Mouse (Mus musculus): Measurements from ENCODE around the gene Ppargc1a.

Gene Ppargc1a

DNA sequence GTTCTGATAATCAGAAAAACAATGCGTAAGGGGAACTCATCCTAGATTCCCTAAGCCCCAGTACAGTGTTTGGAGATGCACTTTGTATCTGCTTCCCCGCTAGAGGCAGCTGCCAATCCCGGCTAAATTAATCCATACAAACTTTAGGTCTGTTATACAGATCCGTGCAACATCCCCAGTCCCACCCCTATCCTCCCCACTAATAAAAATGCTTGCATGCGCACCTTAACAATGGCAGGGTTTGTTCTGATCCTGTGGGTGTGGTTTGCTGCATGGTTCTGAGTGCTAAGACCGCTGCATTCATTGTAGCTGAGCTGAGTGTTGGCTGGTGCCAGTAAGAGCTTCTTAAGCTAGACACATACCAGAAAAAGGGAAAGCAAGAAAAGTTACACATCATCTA, 72.1 kb downstream of the Ppargc1a start:
- no peak for DNase-seq

DNA sequence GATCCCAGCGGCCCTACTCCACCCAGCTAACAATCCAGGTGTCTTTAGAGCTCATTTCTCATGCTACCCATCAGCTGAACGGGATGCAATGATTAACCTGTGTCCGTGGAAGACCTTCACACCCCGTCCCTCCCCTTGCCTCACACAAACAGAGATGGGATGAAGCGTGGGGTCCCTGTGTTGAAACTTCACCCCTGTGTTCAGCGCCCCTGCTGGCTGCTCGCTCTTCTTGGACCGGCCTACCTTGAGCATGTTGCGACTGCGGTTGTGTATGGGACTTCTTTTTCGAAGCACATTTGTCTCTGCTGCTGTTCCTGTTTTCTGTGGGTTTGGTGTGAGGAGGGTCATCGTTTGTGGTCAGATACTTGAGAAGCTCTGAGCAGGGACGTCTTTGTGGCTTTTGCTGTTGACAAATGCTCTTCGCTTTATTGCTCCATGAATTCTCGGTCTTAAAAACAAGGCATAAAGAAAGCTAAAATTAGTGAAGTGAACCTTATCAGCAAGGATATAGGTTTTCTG, 73.1 kb downstream of the Ppargc1a start:
- no peak for DNase-seq

DNA sequence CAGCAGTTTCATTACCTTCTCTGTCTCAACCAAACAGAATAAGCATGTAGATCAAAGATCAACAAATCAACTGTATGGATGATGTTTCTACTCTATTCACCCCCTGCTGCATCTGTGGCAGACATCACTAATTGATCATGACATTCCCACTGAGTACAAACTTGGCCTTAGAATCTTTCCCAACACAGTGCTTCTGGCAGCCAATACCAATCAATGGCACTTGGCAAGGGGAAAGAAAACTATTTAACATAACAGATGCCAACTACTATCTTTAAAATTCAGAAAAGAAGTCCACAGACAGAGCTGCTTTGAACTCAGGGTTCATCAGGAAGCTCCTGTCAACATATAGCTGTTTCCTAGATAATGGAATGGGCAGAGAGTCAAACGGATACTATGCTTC, 83.8 kb downstream of the Ppargc1a start:
- DNase-seq = no peak

DNA sequence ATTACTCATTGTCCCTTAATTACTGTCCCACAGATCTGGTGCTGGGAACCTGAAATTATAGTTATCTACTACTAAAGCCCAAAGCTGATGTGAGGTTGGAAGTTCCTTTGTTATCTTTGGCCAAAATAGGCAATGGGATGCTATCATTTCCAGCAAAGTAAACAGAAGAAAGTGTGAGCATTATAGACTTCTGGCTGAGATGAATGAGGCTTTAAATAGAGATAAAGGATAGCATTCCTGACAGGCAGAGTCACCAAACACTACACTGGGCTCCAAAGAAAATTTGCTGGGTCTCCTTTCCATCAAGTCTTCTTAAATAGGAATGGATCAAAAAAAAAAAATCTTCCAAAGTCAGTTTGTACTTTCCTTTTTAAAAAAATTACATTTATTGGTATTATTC, 87.7 kb downstream of the Ppargc1a start:
- no peak for DNase-seq

DNA sequence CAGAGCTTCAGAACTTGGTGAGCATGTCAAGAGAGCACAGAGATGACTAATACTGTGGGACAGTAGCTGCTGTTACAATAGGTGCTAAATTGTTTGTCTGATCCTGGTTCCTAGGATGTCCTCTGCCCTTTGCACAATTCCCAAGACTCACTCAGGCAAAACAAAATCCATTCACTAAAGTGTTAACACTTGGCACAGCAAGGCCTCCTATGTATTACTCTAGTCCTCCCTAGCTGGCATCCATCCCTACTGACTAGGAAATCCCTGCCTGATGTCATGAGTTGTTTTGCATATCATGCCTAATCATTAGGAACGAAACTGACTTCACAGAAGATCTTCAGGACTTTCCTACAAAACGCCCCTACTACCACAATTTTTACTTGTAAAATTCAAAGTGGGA, 88.1 kb downstream of the Ppargc1a start:
- no peak for DNase-seq

DNA sequence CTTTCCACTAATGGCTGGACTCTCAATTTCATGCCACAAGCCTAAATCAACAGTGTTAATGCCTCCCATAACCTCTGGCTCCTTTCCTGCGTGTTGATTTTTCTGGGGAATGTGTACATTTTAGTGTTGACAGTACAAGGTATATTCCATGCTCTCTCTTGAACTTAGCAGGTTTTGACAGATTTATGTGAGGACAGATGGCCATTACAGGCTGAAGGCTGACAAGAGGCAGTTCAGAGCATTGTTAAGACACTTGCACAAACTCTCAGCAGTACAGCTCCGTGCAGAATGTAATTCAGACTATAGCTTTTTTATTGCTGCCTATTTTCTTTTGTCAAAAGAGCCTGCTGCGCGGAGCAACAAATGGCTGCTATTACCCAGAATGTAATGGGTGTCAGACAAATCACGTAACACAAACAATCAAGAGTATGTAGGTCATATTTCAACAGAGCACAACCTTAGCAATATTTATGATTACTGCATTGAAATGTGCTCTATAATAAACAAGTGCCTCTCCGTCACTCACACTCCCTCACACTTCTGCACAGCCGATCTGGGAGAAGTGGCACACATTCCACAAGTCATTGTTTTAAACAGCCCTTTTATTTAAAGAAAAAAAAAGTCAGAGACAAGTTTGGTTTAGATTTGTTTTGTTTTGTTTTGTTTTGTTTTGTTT, 89.1 kb downstream of the Ppargc1a start:
- DNase-seq = no peak

DNA sequence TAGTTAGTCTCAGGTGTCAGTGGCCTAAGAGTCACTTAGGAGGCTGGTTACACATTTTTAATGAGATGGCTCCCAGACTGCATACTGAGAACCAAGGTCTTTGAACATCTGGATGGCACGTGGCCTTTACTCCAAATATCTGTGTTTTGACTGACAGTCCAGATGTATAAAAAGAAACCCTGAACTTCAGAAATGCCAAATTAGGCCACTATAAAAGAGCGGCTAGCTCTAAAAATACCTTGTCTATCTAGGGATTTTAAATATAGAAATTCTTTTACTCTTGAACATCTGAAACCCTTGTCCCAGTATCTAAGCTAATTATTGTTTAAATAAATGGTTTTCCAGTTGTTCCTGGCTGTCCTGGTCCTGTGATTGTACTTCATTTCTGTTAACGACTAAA, 90.4 kb downstream of the Ppargc1a start:
- DNase-seq = no peak

DNA sequence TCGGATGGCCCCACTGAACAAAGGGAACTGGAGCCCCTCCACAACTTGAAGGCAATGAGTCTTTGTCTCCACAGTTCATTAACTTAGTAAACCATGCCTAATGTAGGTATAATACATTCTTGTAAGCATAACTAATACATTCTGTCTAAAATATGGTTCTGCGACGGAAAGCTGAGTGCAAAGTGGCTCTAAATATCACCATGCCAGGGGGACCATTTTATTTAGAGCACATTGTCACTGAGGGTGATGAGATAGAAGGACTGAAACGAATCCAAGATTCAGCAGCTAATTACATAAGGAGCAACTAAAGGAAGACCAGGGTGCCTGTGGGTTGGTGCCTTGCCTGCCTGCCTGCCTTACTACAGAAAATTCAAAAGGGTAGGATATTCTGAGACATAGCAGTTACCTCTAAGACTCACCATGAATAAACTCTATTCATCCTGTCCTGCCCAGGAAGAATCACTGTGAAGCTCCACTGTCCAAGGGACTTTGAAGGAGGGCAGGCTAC, 92.4 kb downstream of the Ppargc1a start:
- no peak for DNase-seq

DNA sequence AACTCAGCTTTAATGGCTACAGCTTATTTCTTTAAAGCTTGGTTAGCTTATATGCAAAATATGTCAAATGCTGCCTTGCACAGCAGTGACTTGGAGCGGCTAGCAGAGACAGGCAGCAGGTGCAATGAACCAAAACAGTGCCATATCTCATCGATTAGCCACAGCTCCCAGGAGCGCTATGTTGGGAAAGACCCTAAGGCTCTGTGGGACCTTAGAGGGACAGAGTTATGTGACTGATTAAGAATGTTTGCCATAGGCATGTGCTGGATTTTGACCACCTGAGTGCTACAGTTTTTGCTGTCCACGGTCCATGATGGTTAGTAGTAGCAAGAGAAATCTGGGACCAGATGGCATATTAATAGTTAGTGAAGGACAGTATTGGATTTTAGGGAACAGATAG, 95.9 kb downstream of the Ppargc1a start:
- DNase-seq = no peak

DNA sequence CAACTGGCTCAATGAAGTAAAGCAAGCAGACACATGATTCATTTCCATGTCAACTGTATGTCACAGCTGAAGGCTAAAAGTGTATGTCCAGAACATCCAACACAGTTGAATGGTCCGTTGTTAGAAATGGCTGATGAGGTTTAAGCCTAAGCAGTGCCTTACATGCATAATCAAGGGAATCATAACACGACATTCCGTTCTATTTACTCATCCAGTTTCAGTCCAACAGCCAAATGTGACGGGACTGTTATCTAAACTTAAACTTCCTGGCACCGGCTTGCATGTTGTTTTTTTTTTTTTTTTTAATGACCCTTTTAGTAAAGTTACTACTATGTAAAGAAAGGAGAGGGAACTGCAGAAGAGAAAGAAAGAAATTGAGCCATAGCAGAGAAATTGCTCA, 101.5 kb downstream of the Ppargc1a start:
- no peak for DNase-seq

DNA sequence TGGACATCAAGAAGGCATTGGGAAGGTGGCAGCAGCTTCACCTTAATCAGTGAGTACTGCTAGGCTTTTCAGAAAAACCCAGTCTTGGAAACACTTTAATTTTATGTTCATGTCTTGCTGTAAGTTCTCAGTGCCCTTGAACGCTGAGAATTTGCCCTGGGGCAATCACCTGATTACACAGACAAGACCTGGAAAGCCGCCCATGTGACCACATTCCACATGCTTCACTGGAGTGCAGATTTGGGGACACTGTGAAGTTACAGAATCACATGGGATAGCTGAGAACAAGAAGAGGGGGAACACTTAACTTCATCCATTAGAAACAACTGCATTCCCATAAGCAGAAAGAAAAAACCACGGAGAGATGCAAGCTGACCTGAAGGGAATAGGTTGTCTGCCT, 115.5 kb downstream of the Ppargc1a start:
- DNase-seq = no peak

DNA sequence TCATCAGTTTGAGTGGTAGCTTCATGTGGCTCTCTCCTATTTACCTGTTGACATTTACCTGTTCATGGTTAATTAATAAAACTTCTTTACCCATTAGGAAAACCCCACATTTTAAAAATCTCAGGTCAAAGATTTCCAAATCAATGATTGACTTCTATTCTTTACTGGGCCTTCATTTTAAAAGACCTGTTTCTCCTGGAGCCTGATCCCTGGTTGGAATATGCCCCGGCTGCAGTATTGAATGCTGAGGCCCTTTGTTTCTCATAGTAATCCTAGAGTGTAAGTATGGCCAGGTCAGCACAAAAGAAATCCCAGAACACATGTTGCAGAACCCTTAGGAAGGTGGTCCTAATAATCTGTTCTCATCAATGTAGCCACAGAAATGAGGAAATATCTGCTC, 119.9 kb downstream of the Ppargc1a start:
- DNase-seq = no peak

DNA sequence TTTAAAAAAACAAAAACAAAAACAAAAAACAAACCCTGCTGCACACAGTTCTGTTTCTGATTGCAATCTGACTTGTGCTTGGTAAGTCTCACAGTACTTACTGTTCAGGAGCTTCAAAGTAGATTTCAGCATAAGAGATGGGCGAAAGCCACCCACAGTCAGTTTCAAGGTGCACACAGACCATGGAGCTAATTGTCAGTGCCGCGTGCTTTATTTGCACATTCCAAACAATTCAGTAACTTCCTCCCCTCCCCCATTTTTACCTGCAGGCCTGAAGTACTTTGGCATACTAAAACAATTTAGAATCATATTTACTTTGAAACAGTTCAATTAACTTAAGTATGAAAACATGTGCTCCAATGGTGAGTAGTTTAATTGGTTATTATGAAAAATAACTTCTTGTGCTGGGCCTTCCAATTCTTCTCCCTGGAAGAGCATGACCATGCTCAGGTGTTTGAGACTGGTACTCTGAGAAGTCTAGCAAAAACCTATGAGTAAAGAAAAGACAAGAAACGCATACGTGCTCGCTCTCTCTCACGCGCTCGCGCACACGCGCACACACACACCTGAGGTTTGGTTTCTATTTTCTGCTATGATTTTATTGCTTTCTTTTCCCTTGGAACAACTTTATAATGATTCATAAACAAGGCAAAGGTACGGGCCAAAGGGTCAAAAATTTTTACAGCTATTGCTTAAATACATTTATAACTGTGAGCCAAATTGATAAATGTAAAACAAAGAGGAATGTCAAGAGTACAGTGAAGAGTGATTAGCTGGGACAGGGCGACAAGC, 121.0 kb downstream of the Ppargc1a start:
- no peak for DNase-seq

DNA sequence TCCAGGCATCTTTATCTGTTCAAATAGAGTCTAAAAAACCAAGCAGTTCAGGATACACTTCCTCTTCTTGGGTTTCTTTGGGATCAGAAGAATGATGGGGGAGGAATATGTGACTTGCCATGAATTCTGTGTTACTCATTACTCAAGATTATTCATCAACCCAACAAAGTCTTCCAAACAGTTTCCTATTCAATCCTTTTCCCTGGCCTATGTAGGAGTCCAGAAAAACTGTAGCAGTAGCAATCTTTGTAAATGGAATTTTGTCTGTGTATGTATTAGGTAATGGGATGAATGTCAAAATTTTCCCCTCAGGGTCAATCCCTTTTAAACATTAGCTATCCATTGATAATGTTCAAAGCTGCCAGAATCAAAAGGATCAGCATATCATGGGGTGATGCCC, 121.8 kb downstream of the Ppargc1a start:
- DNase-seq = no peak

DNA sequence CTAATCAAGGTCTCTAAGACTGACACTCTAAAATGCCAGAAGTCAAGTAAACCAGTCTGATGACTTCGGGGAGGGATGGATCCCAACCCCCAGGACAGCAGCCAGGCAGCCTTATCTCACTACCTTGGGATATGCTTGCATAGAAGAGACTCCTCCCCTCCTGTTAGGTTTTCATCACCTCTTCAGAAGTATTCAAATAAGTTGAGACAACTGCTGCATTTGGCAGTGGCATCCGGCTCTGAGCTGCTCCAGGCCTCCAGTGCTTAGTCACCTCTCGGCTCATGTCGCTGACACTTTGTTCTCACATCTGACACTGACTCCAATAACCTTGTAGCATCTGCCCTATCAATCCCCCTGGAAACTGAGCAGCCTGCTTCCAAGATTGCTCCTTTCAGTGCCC, 127.8 kb downstream of the Ppargc1a start:
- no peak for DNase-seq

DNA sequence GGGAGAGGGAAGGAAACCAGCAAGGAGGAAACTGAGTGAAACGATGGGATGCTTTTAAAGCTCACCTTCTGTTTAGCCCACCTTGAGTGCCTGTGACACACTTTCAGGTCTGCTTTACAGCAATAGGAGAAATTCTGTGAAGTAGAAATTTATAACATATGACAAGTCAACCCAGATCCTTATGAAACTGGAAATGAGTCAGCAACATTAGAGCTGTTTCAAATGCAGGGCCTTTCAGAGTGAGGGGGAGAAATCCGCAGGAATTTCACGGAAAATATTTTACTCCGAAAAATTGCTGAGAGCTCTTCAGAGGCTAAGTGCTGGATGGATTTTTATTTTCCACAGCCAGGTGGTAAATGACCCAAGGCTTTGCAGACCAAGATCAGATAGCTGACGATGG, 133.6 kb downstream of the Ppargc1a start:
- DNase-seq = no peak

DNA sequence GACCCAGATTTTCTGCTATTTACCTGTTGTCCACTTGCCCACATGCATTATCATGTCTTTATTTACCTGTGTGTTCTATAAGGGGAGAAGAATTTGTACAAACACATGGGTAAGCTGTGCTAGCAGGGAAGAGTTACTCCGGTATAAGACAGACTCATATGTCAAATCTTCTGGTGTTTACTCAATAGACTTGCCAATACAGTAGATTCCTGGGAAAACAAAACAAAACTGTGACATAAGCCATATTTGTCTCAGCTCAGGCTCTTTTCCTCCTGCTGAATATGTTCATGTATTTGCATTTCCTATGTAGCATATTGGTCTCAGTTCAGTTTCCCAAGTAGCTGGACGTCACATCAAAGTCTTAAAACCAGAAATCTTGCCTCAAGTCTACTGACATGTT, 135.0 kb downstream of the Ppargc1a start:
- DNase-seq = no peak

DNA sequence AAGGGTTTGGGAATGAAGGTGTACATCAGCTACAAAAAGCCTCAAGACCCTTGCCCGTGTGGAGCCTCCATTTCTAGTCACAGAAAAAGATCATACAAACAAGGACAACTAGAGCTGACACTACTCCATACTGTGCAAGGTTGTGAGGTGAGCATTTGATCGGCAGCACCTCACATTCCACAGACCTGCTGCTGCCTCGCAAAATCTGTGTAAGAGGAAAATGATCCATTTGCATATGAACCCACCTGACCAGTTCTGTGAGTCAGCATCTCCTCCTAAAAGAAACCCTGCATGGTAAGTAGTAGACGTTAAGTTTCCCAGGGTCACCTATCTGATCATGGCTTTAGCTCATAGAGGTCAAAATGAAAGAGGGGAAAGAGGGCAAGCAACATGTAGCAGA, 135.5 kb downstream of the Ppargc1a start:
- no peak for DNase-seq

DNA sequence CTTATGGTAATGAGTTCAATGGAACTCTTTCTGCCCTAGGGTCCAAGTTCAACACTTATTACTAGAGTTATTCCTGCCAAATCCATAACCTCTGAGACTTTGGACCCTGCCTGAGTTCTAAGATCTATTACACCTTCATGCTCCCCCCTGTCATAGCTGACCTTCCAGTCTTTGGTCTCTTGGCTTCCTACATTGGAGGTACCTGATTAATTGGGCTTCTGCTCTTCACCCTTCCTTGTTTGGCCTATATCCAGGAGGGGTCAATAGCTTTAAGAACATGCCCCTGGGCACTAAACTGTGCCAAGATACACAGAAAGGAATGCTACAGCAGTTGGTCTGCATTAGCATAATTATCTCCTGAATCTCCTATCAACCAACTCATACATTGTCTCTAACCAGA, 141.1 kb downstream of the Ppargc1a start:
- DNase-seq = no peak

DNA sequence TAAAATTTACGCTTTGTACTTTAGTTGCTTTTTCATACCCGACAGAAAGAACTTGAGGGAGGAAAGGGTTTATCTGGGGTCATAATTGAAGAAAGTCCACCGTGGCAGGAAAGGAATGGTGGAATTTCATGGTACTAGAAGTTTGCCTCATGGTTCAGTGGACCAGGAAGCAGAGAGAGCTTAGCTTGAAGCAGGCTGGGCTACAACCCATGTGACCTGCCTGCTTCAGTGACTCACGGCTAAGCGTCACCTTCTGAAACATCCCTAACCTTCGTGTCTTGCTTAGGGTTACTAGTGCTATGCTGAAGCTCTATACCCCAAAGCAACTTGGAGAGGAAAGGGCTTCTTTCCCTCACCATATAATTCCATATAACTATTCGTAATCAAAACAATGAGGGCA, 151.1 kb downstream of the Ppargc1a start:
- DNase-seq = no peak

DNA sequence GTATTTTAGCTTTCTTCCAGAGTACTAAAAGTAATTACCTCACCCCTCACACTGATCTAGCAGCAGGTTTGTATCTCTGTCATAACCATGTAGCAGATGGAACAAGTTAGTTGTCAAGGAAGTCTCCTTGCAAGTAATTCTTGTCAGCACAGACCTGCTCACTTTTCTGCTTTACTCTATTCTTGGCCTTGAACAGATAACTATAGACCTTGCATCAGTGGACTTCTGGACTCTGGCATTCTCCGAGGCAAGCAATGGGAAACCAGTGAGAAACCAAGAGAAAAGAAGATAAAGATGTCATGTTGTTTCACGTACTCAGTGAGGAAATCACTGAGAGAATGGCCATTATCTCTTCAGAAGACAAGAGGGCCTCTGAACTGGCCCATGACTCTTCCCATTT, 152.1 kb downstream of the Ppargc1a start:
- no peak for DNase-seq

DNA sequence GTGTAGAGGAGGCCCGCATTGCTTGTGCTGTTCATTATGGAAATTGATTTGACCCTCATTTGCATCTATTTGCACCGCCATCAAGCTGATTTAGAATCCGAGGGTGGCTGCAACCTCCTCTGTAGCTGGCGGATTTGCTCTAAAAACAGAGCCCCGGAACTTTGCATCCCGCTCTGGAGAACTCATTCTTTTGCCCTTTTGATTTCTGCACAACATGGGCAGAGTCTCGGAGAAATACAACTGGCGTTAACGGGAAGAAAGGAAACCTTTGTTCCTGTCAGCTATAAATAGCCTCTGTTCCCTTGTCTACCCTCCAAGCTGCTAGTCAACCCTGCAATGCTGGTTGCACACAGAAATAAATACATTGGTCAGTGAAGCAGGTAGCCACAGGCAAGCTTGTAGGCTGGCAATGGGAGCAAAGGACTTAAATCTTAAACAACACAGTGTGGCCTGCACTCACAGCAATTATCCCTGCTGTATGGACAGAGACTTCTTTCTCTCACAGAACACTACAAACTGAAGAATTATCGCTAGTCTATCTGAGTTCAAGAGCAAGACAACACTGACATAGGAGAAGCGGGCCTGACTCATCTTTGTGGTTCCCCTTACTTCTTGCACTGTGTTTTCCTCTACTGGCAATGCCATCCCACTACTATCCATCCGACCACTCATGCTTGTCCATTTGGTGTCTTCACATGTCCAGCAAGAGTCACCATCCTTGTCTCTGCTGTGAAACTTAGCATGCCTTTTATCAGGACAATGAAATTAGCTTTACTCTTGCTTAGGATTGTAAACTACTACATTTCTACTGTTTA, 155.0 kb downstream of the Ppargc1a start:
- no peak for DNase-seq

DNA sequence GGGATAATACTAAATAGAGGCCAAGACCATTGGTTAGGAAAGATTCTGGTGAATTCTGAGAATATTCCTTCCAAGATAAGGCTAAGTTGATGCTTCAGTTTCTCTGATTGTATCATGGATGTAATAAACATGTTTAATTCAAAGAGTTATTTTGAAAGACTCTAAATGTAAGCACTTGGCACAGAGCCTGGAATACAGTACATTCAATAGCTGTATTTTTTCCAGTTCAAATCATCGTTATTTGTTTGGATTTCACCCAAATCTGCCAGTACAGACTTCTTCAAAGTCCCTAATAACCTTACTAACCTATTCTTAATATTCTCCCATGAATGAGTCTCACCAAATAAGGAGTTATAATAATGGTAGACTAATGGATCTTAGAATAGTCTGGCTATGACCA, 157.5 kb downstream of the Ppargc1a start:
- no peak for DNase-seq

DNA sequence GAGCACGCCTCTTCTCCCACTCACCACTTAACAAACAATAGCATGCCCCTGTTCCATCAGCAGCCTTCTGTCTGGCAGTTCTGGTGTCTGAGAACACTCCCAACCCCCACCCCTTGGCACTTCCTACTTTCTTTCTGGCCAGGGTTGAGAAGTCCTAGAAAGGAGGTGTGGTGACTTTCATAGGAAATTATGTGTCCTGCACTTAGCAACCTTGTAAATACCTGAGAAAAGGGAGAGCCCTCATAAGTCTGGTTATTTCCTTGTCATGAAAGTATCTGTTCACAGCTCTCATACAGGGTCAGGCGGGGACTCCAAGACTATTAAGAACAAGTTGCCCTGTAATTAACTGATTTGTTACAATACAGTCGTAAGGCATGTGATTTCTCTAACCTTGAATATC, 161.1 kb downstream of the Ppargc1a start:
- no peak for DNase-seq
